Mouse (Mus musculus) lung, embryonic 15.5 days (tissue): ENCODE results near the gene Dock3. TPM values are rescaled to one million over a fixed set of nuclear protein-coding genes. Genes with fewer than 3 reads are reported as not detected.

Experiments
- ATAC-seq: fragments of 200-750 bp; cut with Nextera tagmentation; 2 replicates; pipeline ENCODE4 v1.8.0; 2017; ENCODE audit warnings: moderate number of reproducible peaks, borderline replicate concordance; ENCODE audit not compliant: low FRiP score, low TSS enrichment; ENCODE audit errors: extremely low read depth
- H3K27ac ChIP-seq: fragments of 300-500 bp; sonication (generic); 2 replicates; pipeline ENCODE4 v1.5.1; 2015; ENCODE audit warnings: moderate library complexity, mild to moderate bottlenecking, inconsistent platforms
- H3K27me3 ChIP-seq: fragments of 300-500 bp; sonication (generic); 2 replicates; pipeline ENCODE4 v1.6.1; 2015; ENCODE audit warnings: inconsistent platforms
- H3K36me3 ChIP-seq: fragments of 300-500 bp; sonication (generic); 2 replicates; pipeline ENCODE4 v1.6.1; 2015; ENCODE audit warnings: inconsistent platforms
- H3K4me1 ChIP-seq: fragments of 300-500 bp; sonication (generic); 2 replicates; pipeline ENCODE4 v1.6.1; 2015; ENCODE audit warnings: inconsistent platforms
- H3K4me2 ChIP-seq: fragments of 300-500 bp; sonication (generic); 2 replicates; pipeline ENCODE4 v1.6.1; 2015; ENCODE audit warnings: inconsistent platforms, mild to moderate bottlenecking, moderate library complexity
- H3K4me3 ChIP-seq: fragments of 300-500 bp; sonication (generic); 2 replicates; pipeline ENCODE4 v1.5.1; 2015; ENCODE audit warnings: mild to moderate bottlenecking, inconsistent platforms
- H3K9ac ChIP-seq: fragments of 300-500 bp; sonication (generic); 2 replicates; pipeline ENCODE4 v1.6.1; 2015; ENCODE audit warnings: inconsistent platforms
- H3K9me3 ChIP-seq: fragments of 300-500 bp; sonication (generic); 2 replicates; pipeline ENCODE4 v1.6.1; 2016; ENCODE audit warnings: inconsistent platforms
- WGBS: fragments of 180-500 bp; shearing (Covaris S2); methylation state at CpG from one replicate; pipeline ENCODE4 v1.1.7; 2015; 5-methylcytosine and 5-hydroxymethylcytosine counted together
- polyA plus RNA-seq: library from polyadenylated mRNA; unstranded; fragments of >200 nt; fragmentation: Nextera tagmentation; extraction: Ambion mirVana; gene quantifications from 2 replicates; pipeline ENCODE4 v1.2.1, GENCODE M21; 2015

The Dock3 gene
- polyA plus RNA-seq, 1 experiment from 2014 or later, result 0.27 TPM

DNA sequence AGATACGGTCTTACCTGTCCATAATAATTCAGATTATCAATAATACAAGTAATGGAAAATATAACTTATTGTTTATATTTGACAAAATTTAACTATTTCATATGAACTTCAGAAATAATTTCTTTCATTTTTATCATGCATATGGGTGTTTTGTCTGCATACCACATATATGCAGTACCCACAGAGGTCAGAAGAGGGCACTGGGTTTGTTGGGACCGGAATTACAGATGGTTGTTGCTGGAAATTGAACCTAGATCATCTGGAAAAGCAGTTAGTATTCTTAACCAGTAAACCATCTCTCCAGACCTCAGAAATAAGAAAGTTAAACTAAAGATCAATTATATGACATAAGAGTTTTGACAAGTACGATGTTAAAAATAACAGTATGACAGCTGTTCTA, 261.0 kb downstream of the Dock3 start:
- 56% methylated on average over 3 of the region's 3 CpGs for WGBS
- H3K9me3 ChIP-seq, result no peaks in the 10 kb centered on the region
- no peak overlapping the region for H3K4me2 ChIP-seq
- no peaks in the 10 kb centered on the region for H3K4me1 ChIP-seq
- no peak overlapping the region for H3K27ac ChIP-seq
- ATAC-seq, result no peak
- no peaks in the 10 kb centered on the region for H3K27me3 ChIP-seq
- H3K9ac ChIP-seq, result no peak overlapping the region
- no peaks in the 10 kb centered on the region for H3K36me3 ChIP-seq
- H3K4me3 ChIP-seq, result no peak overlapping the region

DNA sequence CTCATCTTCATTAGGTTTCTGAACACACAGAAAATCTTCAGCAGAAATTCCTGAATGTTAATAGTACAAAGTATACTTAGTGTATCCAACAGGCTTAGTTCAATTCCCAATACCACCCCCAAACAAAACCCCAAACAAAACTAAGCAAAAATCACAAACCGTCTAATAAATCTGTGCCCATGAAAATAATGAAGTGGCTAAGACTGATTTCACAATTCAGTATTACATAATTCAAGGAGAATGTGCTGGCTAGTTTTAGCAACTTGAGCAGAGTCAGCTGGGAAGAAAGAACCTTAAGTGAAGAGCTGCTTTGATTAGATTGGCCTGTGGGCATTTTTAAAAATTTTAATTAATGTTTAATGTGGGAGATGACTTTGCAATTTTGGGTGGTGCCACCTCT, 273.3 kb downstream of the Dock3 start:
- no peak overlapping the region for H3K27ac ChIP-seq
- no peaks in the 10 kb centered on the region for H3K27me3 ChIP-seq
- H3K9me3 ChIP-seq, result no peaks in the 10 kb centered on the region
- no peaks in the 10 kb centered on the region for H3K36me3 ChIP-seq
- H3K4me2 ChIP-seq, result no peak overlapping the region
- WGBS, result 56% methylated on average over 1 of the region's 1 CpGs
- ATAC-seq, result no peak
- H3K4me3 ChIP-seq, result no peak overlapping the region
- H3K9ac ChIP-seq, result no peak overlapping the region
- H3K4me1 ChIP-seq, result no peaks in the 10 kb centered on the region

DNA sequence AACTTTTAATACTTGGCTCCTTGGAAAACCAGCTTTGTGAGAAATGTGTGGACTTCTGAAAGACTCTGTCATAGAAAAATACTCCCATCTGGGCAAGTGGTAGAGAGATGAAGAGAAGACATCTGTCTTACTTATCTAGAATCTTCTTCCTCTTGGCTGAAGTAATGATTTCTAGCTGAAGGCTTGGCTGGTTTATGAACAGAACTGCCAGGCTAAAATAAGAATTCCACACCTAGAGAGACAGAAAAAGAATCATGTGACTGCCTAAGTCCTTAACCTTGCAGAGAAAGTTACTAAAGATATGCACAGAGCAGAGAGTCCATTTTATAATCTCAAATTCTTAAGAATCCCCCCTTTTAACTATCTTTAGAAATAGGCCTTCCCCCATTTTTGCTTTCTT, 276.2 kb downstream of the Dock3 start:
- Histone ChIP-seq H3K4me2 (no peak overlapping the region), H3K4me1 (no peaks in the 10 kb centered on the region), H3K9me3 (no peaks in the 10 kb centered on the region), H3K36me3 (no peaks in the 10 kb centered on the region), H3K4me3 (no peak overlapping the region), H3K27ac (no peak overlapping the region), H3K27me3 (no peaks in the 10 kb centered on the region), H3K9ac (no peak overlapping the region)
- ATAC-seq, result no peak

DNA sequence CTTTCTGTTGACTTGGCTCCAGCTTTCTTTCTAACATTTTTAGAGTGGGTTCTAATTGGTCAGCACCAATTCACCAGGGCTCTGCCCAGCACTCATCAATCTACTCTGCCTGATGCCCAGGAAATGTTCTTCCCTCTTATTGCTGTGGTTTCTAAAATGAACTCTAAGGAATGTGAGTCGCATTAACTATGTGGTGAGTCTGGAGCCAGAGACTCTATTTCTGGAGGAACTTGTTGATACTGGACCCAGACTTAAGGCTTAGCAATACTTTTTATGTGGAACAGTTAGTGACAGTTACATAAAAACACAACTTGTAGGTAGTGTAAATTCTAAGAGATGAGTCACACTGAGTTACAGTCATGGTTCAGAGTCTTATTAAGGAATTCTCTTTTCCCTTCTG, 296.7 kb downstream of the Dock3 start:
- H3K9me3 ChIP-seq, result no peaks in the 10 kb centered on the region
- ATAC-seq, result no peak
- no peaks in the 10 kb centered on the region for H3K4me1 ChIP-seq
- no peak overlapping the region for H3K4me2 ChIP-seq
- no peaks in the 10 kb centered on the region for H3K27me3 ChIP-seq
- no peak overlapping the region for H3K27ac ChIP-seq
- no peak overlapping the region for H3K9ac ChIP-seq
- no peak overlapping the region for H3K4me3 ChIP-seq
- 86% methylated on average over 1 of the region's 1 CpGs for WGBS
- H3K36me3 ChIP-seq, result no peaks in the 10 kb centered on the region

DNA sequence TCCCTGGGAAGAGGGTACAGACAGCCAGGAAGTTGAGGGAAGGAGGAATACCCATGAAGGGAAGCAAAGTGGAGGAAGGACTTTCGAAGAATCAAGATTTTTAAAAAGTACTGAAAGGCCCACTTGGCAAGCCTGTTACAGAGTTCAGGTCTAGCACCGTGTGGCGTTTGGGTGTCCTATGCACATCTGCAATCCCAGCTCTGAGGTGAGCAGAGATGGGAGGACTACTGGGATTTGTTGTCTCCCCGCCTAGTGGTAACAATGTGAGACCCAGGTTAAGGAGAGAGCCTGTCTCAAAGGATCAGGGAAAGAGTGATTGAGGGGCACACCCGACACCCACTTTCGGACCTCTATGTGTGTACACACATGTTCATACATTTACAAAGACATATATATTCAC, 316.8 kb downstream of the Dock3 start:
- WGBS, result 83% methylated on average over 6 of the region's 6 CpGs

DNA sequence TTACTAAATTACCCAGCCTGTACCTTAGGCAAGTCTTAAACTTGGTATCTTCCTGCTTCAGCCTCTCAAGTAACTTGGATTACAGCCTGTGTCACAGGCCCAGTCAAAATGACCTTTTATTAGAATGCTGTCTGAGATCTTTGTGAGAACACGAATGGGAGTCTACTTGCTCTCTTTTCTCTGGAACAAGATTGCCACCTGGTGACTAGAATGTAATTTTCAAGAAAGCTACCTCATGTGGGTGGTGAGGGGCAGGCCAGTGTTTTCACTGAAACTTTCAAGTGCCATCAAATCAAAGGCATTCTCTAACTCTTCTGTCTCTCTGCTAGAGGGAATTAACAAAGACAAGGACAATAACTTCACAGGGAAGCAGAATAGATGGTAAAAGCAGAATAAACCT, 317.9 kb downstream of the Dock3 start:
- Histone ChIP-seq H3K27ac (no peak overlapping the region), H3K9me3 (no peaks in the 10 kb centered on the region), H3K9ac (no peak overlapping the region), H3K27me3 (no peaks in the 10 kb centered on the region), H3K4me2 (no peak overlapping the region), H3K4me3 (no peak overlapping the region), H3K36me3 (no peaks in the 10 kb centered on the region), H3K4me1 (0 out of 2 replicates have a peak, but pooled peaks cover 4% of the 10 kb centered on the region)
- 4% methylated on average over 1 of the region's 1 CpGs for WGBS
- ATAC-seq, result no peak

More for the DNA sequence above, 316.8 kb downstream of the Dock3 start:
- Histone ChIP-seq H3K9ac (no peak overlapping the region), H3K4me1 (0 out of 2 replicates have a peak, but pooled peaks cover 4% of the 10 kb centered on the region), H3K9me3 (no peaks in the 10 kb centered on the region), H3K4me3 (no peak overlapping the region), H3K4me2 (no peak overlapping the region), H3K27ac (no peak overlapping the region), H3K36me3 (no peaks in the 10 kb centered on the region), H3K27me3 (no peaks in the 10 kb centered on the region)
- no peak for ATAC-seq

DNA sequence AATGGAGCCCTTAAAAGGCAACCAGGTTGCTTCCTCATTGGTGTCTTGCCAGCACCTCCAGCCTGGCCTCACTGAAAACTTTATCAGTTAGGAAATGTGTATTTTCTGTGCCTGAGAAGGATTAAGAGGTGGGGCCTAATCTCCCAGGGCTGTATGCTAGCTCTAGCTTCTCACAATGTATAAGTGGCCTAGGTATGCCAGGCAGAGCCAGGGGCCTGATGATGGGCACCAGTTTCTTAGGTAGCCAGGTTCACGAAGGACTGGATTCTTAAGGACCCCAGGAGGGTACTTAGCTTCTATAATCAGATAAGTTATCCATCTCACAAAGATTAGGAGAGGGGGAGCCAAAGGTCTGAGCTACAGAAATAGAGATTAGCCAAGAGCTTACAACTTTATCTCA, 320.1 kb downstream of the Dock3 start:
- Histone ChIP-seq H3K9ac (no peak overlapping the region), H3K36me3 (no peaks in the 10 kb centered on the region), H3K9me3 (no peaks in the 10 kb centered on the region), H3K4me3 (no peak overlapping the region), H3K4me1 (0 out of 2 replicates have a peak, but pooled peaks cover 4% of the 10 kb centered on the region), H3K27ac (no peak overlapping the region), H3K4me2 (no peak overlapping the region), H3K27me3 (no peaks in the 10 kb centered on the region)
- peak; percentile 49; the same call in 1 of the 2 replicates for ATAC-seq
- WGBS, result 46% methylated on average over 1 of the region's 1 CpGs

DNA sequence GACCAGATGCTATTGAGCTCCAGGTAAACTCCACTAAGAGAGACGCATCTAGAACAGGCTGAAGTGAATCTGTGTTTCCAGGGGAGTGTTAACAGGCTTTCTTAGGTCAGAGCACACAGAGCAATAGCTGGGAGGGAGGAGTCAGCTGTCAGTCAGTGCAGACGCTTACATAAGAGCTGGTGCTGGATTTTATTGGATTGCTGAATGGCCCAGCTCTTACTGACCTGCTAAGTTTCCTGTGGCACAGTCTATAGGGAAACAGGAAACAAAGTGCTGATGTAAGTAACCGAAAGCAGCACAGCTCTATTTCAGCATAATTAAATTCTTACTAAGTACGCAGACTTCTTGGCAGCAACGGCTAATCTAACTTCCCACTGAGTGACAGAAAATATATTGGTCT, 323.0 kb downstream of the Dock3 start:
- Histone ChIP-seq H3K4me1 (0 out of 2 replicates have a peak, but pooled peaks cover 4% of the 10 kb centered on the region), H3K27ac (no peak overlapping the region), H3K4me3 (no peak overlapping the region), H3K27me3 (no peaks in the 10 kb centered on the region), H3K4me2 (no peak overlapping the region), H3K36me3 (no peaks in the 10 kb centered on the region), H3K9ac (no peak overlapping the region), H3K9me3 (no peaks in the 10 kb centered on the region)
- WGBS, result 32% methylated on average over 5 of the region's 5 CpGs
- ATAC-seq, result no peak

DNA sequence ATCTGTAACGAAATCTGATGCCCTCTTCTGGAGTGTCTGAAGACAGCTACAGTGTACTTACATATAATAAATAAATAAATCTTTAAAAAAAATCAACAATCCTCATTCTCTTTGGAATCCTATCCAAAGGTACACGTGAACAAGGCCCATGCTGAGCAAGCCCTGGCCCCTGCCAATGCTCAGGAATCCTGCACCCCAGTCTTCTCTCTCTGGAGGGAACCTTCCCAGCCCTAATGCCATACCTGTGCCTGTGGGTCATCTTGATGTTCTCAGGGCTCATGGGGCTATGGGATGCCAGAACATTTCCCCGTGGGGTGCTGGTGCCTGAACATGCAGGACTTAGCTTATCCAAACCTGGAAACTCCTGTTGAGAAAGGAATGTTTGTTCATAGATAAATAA, 323.5 kb downstream of the Dock3 start:
- Histone ChIP-seq H3K4me1 (0 out of 2 replicates have a peak, but pooled peaks cover 4% of the 10 kb centered on the region), H3K9me3 (no peaks in the 10 kb centered on the region), H3K4me3 (no peak overlapping the region), H3K4me2 (no peak overlapping the region), H3K27ac (no peak overlapping the region), H3K36me3 (no peaks in the 10 kb centered on the region), H3K27me3 (no peaks in the 10 kb centered on the region), H3K9ac (no peak overlapping the region)
- 63% methylated on average over 3 of the region's 3 CpGs for WGBS
- no peak for ATAC-seq

DNA sequence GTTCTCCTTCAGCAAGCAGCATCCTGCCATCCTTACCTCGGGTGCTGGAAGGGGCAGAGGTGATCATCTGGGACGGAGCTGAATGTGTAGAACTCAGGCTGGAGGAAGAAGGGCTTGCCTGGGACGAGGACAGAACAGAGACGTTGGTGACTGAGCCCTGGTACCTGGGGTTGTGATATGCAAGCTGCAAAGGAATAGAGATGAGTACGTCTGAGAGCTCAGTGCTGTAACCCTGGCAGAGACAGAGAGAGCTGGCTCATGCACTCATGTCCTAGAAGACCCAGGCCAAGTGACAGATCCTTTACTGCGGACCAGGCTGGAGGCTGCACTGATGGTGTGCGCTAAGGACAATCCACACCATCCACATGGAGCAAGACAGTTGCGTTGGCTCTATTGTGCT, 325.1 kb downstream of the Dock3 start:
- 80% methylated on average over 8 of the region's 8 CpGs for WGBS

DNA sequence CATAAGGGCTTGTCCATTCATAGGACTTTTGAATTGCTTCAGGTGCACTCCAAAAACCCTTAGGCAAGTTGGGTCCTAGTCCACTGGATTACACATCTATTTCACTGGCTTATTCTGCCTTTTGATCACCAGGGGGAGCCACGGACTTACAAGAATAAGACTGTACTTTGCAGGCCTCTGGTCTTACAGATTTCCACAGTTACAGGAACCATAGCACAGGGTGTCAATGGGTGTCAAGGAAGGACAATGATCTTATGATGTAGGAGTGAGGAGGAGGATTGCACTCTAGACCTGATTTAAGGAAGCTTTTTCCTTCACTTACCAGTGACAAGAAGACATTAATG, 327.9 kb downstream of the Dock3 start:
- Histone ChIP-seq H3K27ac (no peak overlapping the region), H3K4me1 (no peaks in the 10 kb centered on the region), H3K27me3 (no peaks in the 10 kb centered on the region), H3K4me2 (no peak overlapping the region), H3K9me3 (no peaks in the 10 kb centered on the region), H3K4me3 (no peak overlapping the region), H3K9ac (no peak overlapping the region), H3K36me3 (no peaks in the 10 kb centered on the region)
- 3% methylated on average over 1 of the region's 1 CpGs for WGBS
- ATAC-seq, result no peak

More for the DNA sequence above, 325.1 kb downstream of the Dock3 start:
- no peak overlapping the region for H3K4me3 ChIP-seq
- no peaks in the 10 kb centered on the region for H3K9me3 ChIP-seq
- ATAC-seq, result no peak
- no peak overlapping the region for H3K27ac ChIP-seq
- H3K4me1 ChIP-seq, result 0 out of 2 replicates have a peak, but pooled peaks cover 4% of the 10 kb centered on the region
- H3K4me2 ChIP-seq, result no peak overlapping the region
- H3K27me3 ChIP-seq, result no peaks in the 10 kb centered on the region
- H3K9ac ChIP-seq, result no peak overlapping the region
- H3K36me3 ChIP-seq, result no peaks in the 10 kb centered on the region

DNA sequence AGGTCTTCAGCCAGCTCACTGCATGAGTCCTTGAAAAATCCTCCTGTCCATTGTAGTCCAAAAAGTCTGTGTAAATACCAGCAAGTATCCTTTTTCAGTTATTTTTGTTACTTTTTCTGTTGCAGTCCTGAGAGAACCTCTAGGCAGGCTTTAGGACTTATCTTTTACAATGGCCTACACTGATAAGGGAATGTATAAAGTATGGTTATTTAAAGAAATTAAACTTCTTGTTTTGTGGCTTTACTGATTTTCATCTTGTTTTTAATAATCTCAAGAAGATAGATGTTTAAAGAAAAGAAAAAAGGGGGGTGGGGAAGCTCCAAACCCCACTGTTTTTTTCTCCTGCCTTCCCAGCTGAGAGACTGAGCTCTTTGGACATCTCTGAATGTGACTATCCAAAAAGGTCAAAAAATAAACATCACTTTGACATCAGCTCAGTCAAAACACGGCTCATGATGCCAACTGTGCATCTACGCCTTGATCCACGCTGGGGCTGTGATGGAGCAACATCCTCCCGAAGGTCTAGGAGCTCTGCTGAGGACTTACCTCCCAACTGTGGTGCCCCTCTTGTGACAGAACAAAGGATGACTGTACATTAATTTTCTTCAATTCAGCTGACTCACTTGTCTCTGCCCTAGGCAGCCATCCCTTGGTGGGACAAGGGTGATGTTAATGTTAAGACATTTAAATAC, 328.5 kb downstream of the Dock3 start:
- H3K27me3 ChIP-seq, result no peaks in the 10 kb centered on the region
- no peak overlapping the region for H3K4me2 ChIP-seq
- no peak overlapping the region for H3K27ac ChIP-seq
- no peak for ATAC-seq
- no peaks in the 10 kb centered on the region for H3K9me3 ChIP-seq
- no peaks in the 10 kb centered on the region for H3K4me1 ChIP-seq
- 59% methylated on average over 4 of the region's 4 CpGs for WGBS
- H3K9ac ChIP-seq, result no peak overlapping the region
- H3K4me3 ChIP-seq, result no peak overlapping the region
- no peaks in the 10 kb centered on the region for H3K36me3 ChIP-seq

DNA sequence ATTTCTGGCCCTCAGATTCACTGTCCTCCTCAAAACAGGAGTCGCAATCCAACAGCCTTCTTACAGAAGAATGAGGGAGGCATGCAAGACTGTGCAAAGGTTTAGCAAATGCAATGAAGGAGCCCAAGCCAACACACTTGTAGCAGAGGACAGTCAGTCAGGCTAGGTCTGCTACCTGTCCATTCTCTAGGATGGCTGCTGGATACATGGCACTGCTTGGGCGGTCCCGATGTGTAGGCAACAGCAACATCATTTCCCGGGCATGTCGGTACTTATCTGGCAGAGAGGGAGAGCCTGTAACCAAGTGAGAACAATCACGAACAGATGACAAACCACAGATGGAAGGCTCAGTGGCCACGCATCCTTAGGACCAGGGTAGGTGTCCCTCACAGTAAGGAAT, 330.1 kb downstream of the Dock3 start:
- WGBS, result 82% methylated on average over 7 of the region's 7 CpGs
- Histone ChIP-seq H3K27ac (no peak overlapping the region), H3K4me3 (no peak overlapping the region), H3K36me3 (no peaks in the 10 kb centered on the region), H3K27me3 (no peaks in the 10 kb centered on the region), H3K9me3 (no peaks in the 10 kb centered on the region), H3K4me2 (no peak overlapping the region), H3K4me1 (no peaks in the 10 kb centered on the region), H3K9ac (no peak overlapping the region)
- ATAC-seq, result no peak
